Mouse (Mus musculus): ENCODE results near the gene Comp.

The Comp gene

DNA sequence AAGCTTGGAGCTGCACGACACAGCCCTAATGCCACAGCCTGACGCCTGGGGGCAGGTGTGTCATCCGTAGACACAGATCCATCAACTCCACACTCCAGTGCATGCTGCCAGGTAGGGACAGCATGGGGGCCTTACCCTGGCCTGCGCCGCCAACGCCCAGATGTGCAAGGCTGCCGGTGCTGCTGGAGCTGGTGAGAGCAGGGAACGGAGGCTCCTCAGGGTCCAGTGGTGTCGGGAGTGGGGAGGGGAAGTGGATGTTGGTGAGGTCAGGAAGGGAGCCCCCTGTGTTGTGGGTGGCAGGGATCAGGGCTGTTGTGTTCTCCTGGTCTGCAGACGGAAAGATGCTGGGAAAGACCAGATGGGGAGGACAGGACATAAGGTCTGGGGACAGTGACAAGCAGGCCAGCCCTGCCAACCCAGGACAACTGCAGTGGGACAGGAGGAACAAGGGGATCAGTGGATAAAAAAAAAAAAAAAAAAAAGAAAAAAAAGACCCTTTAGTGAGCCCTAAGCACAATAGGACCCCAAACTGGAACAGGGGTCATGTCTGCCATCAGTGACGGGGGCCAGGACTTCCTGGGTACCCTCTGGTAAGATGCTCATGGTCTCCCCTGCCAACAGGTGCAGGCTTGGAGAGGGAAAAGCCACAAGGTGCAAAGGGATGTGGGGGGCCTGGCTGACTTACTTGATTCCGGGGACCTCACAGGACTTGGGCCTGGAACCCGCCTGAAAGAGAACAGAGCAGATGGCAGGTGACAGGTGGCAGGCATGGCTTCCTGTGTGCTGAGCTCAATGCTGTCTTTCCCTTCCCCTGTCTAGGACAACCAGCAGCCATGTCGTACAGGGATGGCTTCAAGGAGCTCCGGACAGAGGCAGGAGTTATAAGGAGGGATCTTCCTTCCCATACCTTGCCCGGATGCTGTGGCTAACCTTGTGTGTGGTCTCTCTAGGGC is 24.5 kb downstream of the Comp start:
- Histone ChIP-seq H3K4me1 (replicated peaks; ENCODE audit: low read depth, low read length) (peaks cover 14% of the 10 kb centered on the region), H3K36me3 (ENCODE audit: insufficient read depth, low read length) (no peaks in the 10 kb centered on the region), H3K4me3 (replicated peaks; ENCODE audit: low read length) (no peak overlapping the region), H3K9me3 (ENCODE audit: low read length) (no peaks in the 10 kb centered on the region), H3K27me3 (ENCODE audit: insufficient read depth, low read length) (no peaks in the 10 kb centered on the region)
- TF ChIP-seq CTCF (conservative IDR thresholded peaks at IDR 0.05; ENCODE audit: low read length) (no peak), POU5F1 (IDR thresholded peaks at IDR 0.05; ENCODE audit: borderline replicate concordance, low read length) (no peak), NANOG (IDR thresholded peaks at IDR 0.05; ENCODE audit: borderline replicate concordance, low read length) (no peak)

GRCm38 (mm10) chr8:70404212-70404611 is 30.9 kb downstream of the Comp start:
- H3K36me3 ChIP-seq (ENCODE audit: insufficient read depth, low read length), result no peaks in the 10 kb centered on the region; the same call in 1 of the 2 replicates
- no peaks in the 10 kb centered on the region for H3K9me3 ChIP-seq (ENCODE audit: low read length)
- TF ChIP-seq POU5F1 (IDR thresholded peaks at IDR 0.05; ENCODE audit: borderline replicate concordance, low read length) (no peak), CTCF (conservative IDR thresholded peaks at IDR 0.05; ENCODE audit: low read length) (peak; percentile 24), NANOG (IDR thresholded peaks at IDR 0.05; ENCODE audit: borderline replicate concordance, low read length) (no peak)
- peaks cover 37% of the 10 kb centered on the region for H3K4me1 ChIP-seq (replicated peaks; ENCODE audit: low read depth, low read length)
- H3K4me3 ChIP-seq (replicated peaks; ENCODE audit: low read length), result no peak overlapping the region
- no peaks in the 10 kb centered on the region for H3K27me3 ChIP-seq (ENCODE audit: insufficient read depth, low read length)

DNA sequence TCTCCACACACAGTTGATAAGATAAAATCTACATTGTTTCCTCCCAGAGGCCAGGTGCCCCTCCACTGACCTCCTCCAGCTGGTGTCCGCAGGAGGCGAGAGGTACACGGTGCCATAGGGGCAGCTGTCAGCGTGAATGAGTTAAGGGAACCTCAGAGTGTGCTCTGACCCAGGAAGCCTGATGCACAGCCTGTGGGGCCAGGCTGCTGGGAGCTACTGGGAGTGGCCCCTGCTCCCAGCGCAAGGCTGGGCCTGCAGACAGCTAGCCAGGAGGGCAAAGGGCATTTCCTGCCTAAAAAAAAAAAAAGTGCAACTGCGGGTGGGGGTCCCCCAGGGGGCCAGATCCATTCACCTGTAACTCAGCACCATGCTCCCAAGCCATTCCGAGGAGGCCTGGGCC is 31.8 kb downstream of the Comp start:
- TF ChIP-seq CTCF (conservative IDR thresholded peaks at IDR 0.05; ENCODE audit: low read length), result no peak
- no peak for TF ChIP-seq POU5F1 (IDR thresholded peaks at IDR 0.05; ENCODE audit: borderline replicate concordance, low read length)
- TF ChIP-seq NANOG (IDR thresholded peaks at IDR 0.05; ENCODE audit: borderline replicate concordance, low read length), result no peak
- Histone ChIP-seq H3K4me1 (replicated peaks; ENCODE audit: low read depth, low read length) (peaks cover 42% of the 10 kb centered on the region), H3K36me3 (ENCODE audit: insufficient read depth, low read length) (no peaks in the 10 kb centered on the region; the same call in 1 of the 2 replicates), H3K9me3 (ENCODE audit: low read length) (no peaks in the 10 kb centered on the region), H3K27me3 (ENCODE audit: insufficient read depth, low read length) (no peaks in the 10 kb centered on the region), H3K4me3 (replicated peaks; ENCODE audit: low read length) (no peak overlapping the region)

DNA sequence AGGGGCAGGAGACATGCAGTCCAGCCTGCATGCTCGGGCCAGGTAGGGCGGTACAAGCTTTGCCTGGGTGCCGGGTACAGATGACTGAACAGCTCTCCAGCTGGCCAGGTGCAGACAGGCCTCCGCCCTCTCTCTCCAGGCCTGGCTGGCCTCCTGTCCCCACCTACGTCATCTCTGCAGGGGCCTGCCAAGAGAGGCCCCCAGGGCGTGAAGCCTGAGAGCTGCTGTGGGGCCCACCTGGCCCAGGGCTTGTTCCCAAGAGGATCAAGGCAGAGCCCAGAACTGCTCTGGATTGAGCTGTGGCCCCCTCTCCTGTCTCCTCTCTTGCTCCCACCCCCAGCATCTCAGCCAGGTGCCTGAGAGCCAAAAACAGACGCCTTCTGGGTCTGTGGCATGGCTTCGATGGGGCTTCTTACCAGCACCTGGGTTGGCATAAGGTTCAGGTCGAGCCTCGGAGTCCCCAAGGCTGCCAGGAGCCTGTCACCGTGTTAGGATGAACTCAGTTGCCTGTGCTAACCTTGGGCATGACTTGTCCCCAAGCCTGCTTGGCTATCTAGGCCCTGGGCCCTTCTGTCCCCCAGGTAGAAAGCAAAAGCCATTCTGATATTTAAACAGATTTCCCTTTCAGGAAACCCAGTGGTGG is 33.2 kb downstream of the Comp start:
- Histone ChIP-seq H3K9me3 (ENCODE audit: low read length) (no peaks in the 10 kb centered on the region), H3K4me3 (replicated peaks; ENCODE audit: low read length) (no peak overlapping the region; the same call in 1 of the 2 replicates), H3K4me1 (replicated peaks; ENCODE audit: low read depth, low read length) (peaks cover 42% of the 10 kb centered on the region), H3K36me3 (ENCODE audit: insufficient read depth, low read length) (no peaks in the 10 kb centered on the region; the same call in 1 of the 2 replicates), H3K27me3 (ENCODE audit: insufficient read depth, low read length) (no peaks in the 10 kb centered on the region)
- TF ChIP-seq CTCF (conservative IDR thresholded peaks at IDR 0.05; ENCODE audit: low read length) (no peak), NANOG (IDR thresholded peaks at IDR 0.05; ENCODE audit: borderline replicate concordance, low read length) (no peak)

DNA sequence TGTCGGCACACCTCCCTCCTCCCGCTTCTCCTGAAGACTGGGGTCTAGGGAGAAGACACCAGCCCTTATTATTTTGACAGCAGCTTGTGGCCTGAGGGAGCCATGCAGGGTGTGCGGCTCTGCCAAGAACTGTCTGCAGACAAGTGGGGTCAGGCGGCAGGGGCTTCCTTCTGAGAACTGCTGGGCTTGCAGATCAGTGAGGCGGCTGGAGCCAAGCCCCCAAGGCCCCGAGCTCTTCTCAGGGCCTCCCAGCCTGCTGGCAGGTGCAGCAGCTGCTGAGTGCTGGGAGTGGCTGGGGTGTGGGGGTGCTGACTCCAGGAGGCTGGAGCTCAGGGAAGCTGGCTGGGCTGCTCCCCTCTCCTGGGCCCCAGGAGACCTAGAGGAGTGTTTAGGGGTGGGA is 34.9 kb downstream of the Comp start:
- TF ChIP-seq POU5F1 (IDR thresholded peaks at IDR 0.05; ENCODE audit: borderline replicate concordance, low read length) (no peak), NANOG (IDR thresholded peaks at IDR 0.05; ENCODE audit: borderline replicate concordance, low read length) (no peak), CTCF (conservative IDR thresholded peaks at IDR 0.05; ENCODE audit: low read length) (no peak)

GRCm38 (mm10) chr8:70409019-70409418 is 35.7 kb downstream of the Comp start:
- Histone ChIP-seq H3K36me3 (ENCODE audit: insufficient read depth, low read length) (peaks cover 10% of the 10 kb centered on the region; the same call in 1 of the 2 replicates), H3K27me3 (ENCODE audit: insufficient read depth, low read length) (no peaks in the 10 kb centered on the region), H3K4me3 (replicated peaks; ENCODE audit: low read length) (no peak overlapping the region), H3K4me1 (replicated peaks; ENCODE audit: low read depth, low read length) (peaks cover 42% of the 10 kb centered on the region), H3K9me3 (ENCODE audit: low read length) (no peaks in the 10 kb centered on the region)
- TF ChIP-seq CTCF (conservative IDR thresholded peaks at IDR 0.05; ENCODE audit: low read length) (no peak), POU5F1 (IDR thresholded peaks at IDR 0.05; ENCODE audit: borderline replicate concordance, low read length) (no peak), NANOG (IDR thresholded peaks at IDR 0.05; ENCODE audit: borderline replicate concordance, low read length) (no peak)

More for the DNA sequence above, 34.9 kb downstream of the Comp start:
- H3K27me3 ChIP-seq (ENCODE audit: insufficient read depth, low read length), result no peaks in the 10 kb centered on the region
- H3K4me1 ChIP-seq (replicated peaks; ENCODE audit: low read depth, low read length), result peaks cover 42% of the 10 kb centered on the region
- H3K9me3 ChIP-seq (ENCODE audit: low read length), result no peaks in the 10 kb centered on the region
- H3K4me3 ChIP-seq (replicated peaks; ENCODE audit: low read length), result no peak overlapping the region
- H3K36me3 ChIP-seq (ENCODE audit: insufficient read depth, low read length), result peaks cover 6% of the 10 kb centered on the region; the same call in 1 of the 2 replicates

- Histone ChIP-seq H3K9me3 (ENCODE audit: low read length) (no peaks in the 10 kb centered on the region), H3K4me3 (replicated peaks; ENCODE audit: low read length) (no peak overlapping the region), H3K27me3 (ENCODE audit: insufficient read depth, low read length) (no peaks in the 10 kb centered on the region), H3K36me3 (ENCODE audit: insufficient read depth, low read length) (peaks cover 13% of the 10 kb centered on the region; the same call in 1 of the 2 replicates), H3K4me1 (replicated peaks; ENCODE audit: low read depth, low read length) (peaks cover 42% of the 10 kb centered on the region)
- TF ChIP-seq CTCF (conservative IDR thresholded peaks at IDR 0.05; ENCODE audit: low read length) (no peak), POU5F1 (IDR thresholded peaks at IDR 0.05; ENCODE audit: borderline replicate concordance, low read length) (no peak), NANOG (IDR thresholded peaks at IDR 0.05; ENCODE audit: borderline replicate concordance, low read length) (no peak)
Measured at GRCm38 (mm10) chr8:70409455-70409871, 36.1 kb downstream of the Comp start.

DNA sequence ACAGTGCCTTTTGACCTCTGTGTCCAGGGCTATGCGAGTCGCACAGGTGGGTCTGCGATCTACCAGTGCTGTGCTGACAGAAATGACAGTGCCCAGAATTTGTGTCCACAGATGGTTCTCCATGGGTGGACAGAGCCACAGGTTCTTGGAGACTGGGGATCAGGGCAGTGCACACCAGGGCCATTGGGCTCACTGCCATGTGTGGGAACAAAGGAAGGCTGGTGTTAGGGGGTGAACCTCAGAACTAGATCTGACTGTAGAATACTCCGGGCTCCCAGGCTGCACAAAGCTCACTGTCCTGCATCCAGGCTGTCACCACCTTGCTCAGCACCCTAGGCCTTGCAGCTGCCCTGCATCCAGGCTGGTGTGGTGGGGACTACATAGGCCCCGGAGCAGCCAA is 36.9 kb downstream of the Comp start:
- TF ChIP-seq CTCF (conservative IDR thresholded peaks at IDR 0.05; ENCODE audit: low read length), result no peak
- TF ChIP-seq POU5F1 (IDR thresholded peaks at IDR 0.05; ENCODE audit: borderline replicate concordance, low read length), result no peak
- no peak for TF ChIP-seq NANOG (IDR thresholded peaks at IDR 0.05; ENCODE audit: borderline replicate concordance, low read length)
- H3K36me3 ChIP-seq (ENCODE audit: insufficient read depth, low read length), result peaks cover 13% of the 10 kb centered on the region; the same call in 1 of the 2 replicates
- H3K4me1 ChIP-seq (replicated peaks; ENCODE audit: low read depth, low read length), result peaks cover 40% of the 10 kb centered on the region
- H3K9me3 ChIP-seq (ENCODE audit: low read length), result no peaks in the 10 kb centered on the region
- no peaks in the 10 kb centered on the region for H3K27me3 ChIP-seq (ENCODE audit: insufficient read depth, low read length)
- H3K4me3 ChIP-seq (replicated peaks; ENCODE audit: low read length), result no peak overlapping the region
